Mouse (Mus musculus): Measurements from ENCODE around the gene Snrnp40.

Gene Snrnp40

GRCm38 (mm10) chr4:130359486-130360237, at the start of gene Snrnp40, which contains the start of gene Zcchc17:
TSS of gene Snrnp40 (plus strand) at chr4:130360132.
TSS of gene Zcchc17 (minus strand) at chr4:130359943.
- DNase-seq (ENCODE audit: low read depth, low spot score), result peak; percentile 100

GRCm38 (mm10) chr4:130312526-130312925, 47.4 kb upstream of the Snrnp40 start:
- no peak for DNase-seq (ENCODE audit: low read depth, low spot score)

- no peak for DNase-seq (ENCODE audit: low read depth, low spot score)
These were observed 46.4 kb upstream of the Snrnp40 start for GRCm38 (mm10) chr4:130313552-130313951.

GRCm38 (mm10) chr4:130315771-130316527, 44.0 kb upstream of the Snrnp40 start:
- no peak for DNase-seq (ENCODE audit: low read depth, low spot score)

DNA sequence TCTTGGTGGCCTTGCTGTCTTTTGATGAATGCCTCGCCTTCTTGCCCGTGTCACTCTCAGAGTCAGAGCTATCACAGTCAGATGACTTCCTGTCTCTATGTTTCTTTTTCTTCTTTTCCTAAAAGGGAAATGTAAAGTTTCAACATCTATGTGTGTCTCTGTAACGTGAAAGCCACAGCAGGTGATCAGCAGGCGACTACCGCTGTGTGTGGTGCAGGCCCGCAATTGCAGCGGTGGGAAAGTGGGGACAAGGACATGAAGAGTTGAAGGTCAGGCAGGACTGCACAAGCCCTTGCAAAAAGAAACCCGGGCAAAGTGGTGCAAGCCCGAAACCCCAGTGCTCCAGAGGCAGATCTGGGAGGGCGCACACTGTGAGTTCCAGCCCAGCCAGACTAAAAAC, 43.2 kb upstream of the Snrnp40 start:
- DNase-seq (ENCODE audit: low read depth, low spot score), result no peak

- no peak for DNase-seq (ENCODE audit: low read depth, low spot score)
These were observed 41.8 kb upstream of the Snrnp40 start for GRCm38 (mm10) chr4:130318122-130318521.

DNA sequence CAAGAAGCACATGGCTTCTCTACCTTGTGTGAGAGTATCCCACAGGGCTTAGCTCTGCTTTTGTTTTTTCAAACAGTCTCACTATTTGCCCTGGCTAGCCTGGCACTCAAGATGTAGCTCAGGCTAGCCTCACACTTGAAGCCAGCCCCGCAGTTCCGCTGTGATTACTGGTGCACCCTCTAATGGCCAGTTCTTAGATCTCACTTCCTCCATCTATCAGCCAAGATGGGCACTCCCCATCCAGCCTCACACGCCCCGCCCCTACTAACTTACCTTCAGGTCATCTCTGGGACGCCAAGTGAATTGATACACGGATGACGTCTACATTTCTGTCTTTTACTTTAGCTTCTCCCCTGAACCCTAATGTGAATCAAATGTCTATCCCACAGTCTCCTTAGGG, 40.4 kb upstream of the Snrnp40 start:
- DNase-seq (ENCODE audit: low read depth, low spot score), result no peak

DNA sequence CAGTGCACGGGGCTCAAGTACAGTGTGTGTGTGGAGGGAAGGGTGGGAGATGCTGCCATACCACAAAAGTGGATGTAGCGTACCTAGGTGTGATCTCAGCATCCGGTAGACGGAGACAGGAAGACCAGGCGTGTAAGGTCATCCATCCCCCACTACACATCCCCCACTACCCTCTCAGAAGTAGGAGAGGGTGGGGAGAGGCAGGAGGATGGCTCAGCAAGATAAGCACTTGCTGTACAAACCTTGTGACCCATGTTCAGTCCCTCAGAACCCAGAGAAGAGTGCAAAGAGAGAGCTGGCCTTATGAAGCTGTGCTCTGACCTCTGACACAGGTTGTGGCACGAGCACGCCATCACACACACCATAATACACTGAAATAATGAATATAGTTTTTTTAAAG, 38.3 kb upstream of the Snrnp40 start:
- no peak for DNase-seq (ENCODE audit: low read depth, low spot score)

DNA sequence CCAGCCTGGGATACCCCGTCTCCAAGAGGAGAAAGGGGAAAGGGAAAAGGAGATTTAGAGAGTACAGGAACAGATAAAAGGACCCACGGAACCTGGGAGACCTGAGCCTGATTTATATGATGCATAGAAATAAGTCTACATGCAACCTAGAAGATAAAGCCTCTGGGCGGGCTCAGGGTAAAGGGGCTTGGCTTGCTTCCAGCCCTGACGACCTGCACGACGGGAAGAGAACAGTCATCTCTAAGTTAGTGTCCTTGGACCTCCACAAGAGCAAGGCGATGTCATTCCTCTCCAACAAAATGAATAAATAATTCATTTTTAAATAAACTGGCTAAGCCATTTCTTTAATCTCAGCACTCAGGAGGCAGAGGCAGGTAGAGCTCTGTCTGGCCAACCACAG, 37.4 kb upstream of the Snrnp40 start:
- no peak for DNase-seq (ENCODE audit: low read depth, low spot score)

DNA sequence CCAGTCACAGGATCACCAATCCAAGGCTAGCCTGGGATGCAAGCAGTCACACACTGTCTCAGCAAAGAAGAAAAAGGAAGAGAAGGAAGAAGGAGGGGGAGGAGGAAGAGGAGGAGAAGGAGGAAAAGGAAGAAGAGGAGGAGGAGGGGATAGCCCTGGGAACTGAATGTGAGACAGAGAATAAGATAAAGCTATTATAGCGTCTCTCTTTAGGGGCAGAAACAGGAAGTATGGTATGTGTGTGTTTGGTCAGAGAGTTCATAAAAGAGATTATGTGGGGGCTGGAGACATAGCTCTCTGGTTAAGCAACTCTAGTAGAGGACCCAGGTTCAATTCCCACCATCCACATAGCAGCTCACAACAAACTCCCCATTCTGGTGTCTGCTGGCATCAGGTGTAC, 36.8 kb upstream of the Snrnp40 start:
- DNase-seq (ENCODE audit: low read depth, low spot score), result no peak

GRCm38 (mm10) chr4:130323607-130324006, 36.3 kb upstream of the Snrnp40 start:
- no peak for DNase-seq (ENCODE audit: low read depth, low spot score)

- no peak for DNase-seq (ENCODE audit: low read depth, low spot score)
These were observed 34.5 kb upstream of the Snrnp40 start for GRCm38 (mm10) chr4:130325446-130325845.

- no peak for DNase-seq (ENCODE audit: low read depth, low spot score)
These were observed 32.6 kb upstream of the Snrnp40 start for GRCm38 (mm10) chr4:130327366-130327765.

DNA sequence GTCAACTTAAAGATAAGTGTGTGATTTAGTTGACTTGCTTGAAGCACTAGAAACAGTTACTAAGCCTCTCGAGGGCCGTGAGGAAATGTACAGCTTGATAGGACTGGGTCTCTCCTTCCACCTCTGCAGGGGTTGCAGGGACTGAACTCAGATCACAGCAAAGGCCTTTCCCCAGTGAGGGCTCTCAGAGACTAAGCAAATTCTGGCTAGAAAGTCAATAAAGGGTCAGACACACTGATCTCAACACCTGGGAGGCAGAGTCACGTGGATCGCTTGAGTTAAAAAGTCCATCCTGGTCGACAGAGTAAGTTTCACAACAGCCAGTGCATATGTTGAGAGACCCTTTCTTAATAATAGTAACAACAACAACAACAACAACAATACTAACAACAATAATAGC, 24.1 kb upstream of the Snrnp40 start:
- no peak for DNase-seq (ENCODE audit: low read depth, low spot score)

DNA sequence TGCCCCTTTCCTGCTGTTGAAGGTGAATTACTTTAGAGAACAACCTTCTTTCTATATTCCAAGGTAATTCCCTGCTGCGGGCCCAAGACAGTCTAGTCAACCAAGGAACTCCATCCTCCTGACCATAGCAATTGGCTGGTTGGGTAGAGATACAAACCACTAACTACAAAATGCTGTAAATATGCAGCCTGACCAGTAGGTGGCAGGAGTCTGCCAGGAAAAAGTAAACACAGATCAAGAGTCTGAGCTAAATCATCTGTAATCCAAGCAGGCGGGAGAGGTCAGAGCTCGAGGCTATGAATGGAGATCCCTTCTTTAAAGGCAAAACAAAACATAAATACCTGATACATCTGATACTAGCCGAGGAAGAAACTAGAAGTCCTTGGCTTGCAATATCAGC, 18.2 kb upstream of the Snrnp40 start:
- peak; percentile 44 for DNase-seq (ENCODE audit: low read depth, low spot score)

DNA sequence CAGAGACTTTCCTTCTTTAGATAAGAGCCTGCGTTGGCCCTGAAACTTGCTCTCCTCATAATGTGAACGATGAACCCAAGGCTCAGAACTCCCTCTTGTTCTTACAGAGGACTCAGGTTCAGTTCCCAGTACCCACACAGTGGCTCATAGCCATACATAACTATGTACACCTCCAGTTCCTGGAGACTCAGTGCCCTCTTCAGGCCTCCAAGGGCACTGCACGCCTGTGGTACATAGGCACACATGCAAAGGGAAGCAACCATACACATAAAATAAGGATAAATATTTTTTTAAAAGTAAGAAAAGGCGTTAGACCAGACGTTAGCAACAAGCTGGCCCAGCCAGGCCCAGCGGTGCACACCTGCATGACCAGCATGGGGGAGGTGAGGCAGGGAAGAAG, 10.3 kb upstream of the Snrnp40 start:
- no peak for DNase-seq (ENCODE audit: low read depth, low spot score)

GRCm38 (mm10) chr4:130350690-130351422, 9.1 kb upstream of the Snrnp40 start:
- DNase-seq (ENCODE audit: low read depth, low spot score), result no peak

GRCm38 (mm10) chr4:130352588-130352987, 7.3 kb upstream of the Snrnp40 start:
- no peak for DNase-seq (ENCODE audit: low read depth, low spot score)

GRCm38 (mm10) chr4:130357946-130358345, 2.0 kb upstream of the Snrnp40 start:
- no peak for DNase-seq (ENCODE audit: low read depth, low spot score)

- no peak for DNase-seq (ENCODE audit: low read depth, low spot score)
These were observed 282 bp downstream of the Snrnp40 start for GRCm38 (mm10) chr4:130360238-130360590.

- no peak for DNase-seq (ENCODE audit: low read depth, low spot score)
These were observed 16.7 kb downstream of the Snrnp40 start for GRCm38 (mm10) chr4:130376675-130377074.

- no peak for DNase-seq (ENCODE audit: low read depth, low spot score)
These were observed 17.6 kb downstream of the Snrnp40 start for GRCm38 (mm10) chr4:130377500-130377899.
